Mouse (Mus musculus) cerebellum, adult 2 months (tissue): ENCODE data around the gene Pde2a.

Experiments used
- CTCF ChIP-seq: fragments of 200-500 bp; IDR thresholded peaks from 2 replicates; pipeline ENCODE4 v1.5.1; 2011; ENCODE audit warnings: low read depth, mild to moderate bottlenecking, control low read depth, low read length, moderate library complexity, borderline replicate concordance; ENCODE audit not compliant: insufficient read depth
- POLR2A ChIP-seq: fragments of 200-500 bp; IDR thresholded peaks from 2 replicates; pipeline ENCODE4 v1.6.1; 2011; ENCODE audit warnings: low read length, control low read depth, borderline replicate concordance; ENCODE audit not compliant: insufficient read depth

DNA sequence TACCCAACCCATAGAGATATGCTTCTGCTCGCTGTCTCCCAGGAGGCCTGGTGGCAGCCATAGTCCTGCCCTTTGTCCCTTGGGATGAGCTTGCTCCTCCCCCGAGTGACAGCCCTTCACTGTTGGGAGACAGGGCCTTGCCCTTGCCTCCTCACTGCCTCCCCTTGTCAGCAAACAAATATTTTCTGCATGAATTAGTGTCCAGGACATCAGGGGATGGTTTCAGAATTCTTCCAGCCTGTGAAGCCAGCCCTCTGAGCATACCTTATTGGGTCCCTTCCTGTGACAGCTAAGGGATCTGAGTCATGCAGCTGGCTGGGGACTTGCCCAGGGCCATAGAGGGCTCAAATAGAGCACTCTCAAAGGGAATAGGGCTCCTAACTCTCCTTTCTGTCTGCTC, 87.7 kb downstream of the Pde2a start:
- TF ChIP-seq POLR2A: no peak
- no peak for TF ChIP-seq CTCF
